Mouse (Mus musculus) left cerebral cortex, adult 11 months (tissue): ENCODE measurements at regions not wholly inside any gene's neighbourhood (a gene's known extent, or its start where the extent isn't known, plus 50 kb on each side); places are given as distances from the start of the nearest gene placed in this dataset.

Experiments
- DNase-seq: peaks from one replicate; pipeline ENCODE4 v3.0.0; 2022; ENCODE audit warnings: low spot score

DNA sequence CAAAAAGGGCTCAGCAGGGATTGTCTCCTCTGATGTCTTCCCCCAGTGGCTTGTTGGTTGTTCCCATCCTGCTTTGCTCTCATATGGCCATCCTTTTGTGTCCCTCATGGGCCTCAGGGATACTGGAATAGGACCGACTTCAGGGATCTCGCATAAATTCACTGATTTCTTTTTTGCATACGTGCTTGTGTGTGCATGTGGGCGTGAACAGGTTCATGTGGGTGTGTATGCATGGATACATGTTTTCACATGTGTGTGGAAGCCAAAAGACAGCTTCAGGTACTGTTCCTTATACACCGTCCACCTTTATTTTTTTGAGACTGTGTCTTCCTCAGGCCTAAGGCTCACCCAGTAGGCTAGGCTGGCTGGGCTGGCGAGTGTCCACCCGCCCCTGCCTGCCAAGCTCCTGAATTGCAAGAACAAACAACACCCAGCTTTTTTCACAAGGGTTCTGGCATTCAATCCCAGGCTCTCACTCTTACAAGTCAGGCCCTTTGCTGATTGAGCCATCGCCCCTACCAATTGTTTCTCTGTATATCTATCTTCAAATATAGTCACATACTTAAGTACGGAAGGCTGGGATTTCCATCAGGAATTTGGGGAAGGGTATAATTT, 127.0 kb upstream of the Hmgn3 start:
- DNase-seq, result no peak

- DNase-seq, result no peak
These were observed 119.3 kb upstream of the Hmgn3 start for GRCm38 (mm10) chr9:83265736-83266135.

- DNase-seq, result no peak
These were observed 113.0 kb upstream of the Hmgn3 start for GRCm38 (mm10) chr9:83259511-83259910.

DNA sequence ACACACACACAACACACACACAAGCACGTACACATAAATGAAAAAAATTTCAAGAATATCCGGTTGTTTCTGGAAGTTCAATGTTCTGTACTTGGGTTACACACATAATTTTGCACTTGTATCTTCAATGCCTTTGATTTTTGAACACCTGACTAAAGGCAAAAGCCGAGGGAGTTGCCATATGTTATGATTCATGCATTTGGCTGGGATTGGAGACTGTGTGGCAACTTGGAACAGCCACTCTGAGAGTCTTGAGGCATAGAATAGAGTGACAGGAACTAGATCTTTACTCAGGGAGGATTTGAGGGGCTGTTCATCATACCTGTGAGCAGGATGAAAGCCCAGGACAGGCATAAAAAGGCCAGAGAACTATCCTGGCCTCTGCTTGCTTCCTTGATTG, 112.5 kb upstream of the Hmgn3 start:
- no peak for DNase-seq

GRCm38 (mm10) chr9:83258476-83258875, 112.0 kb upstream of the Hmgn3 start:
- no peak for DNase-seq

DNA sequence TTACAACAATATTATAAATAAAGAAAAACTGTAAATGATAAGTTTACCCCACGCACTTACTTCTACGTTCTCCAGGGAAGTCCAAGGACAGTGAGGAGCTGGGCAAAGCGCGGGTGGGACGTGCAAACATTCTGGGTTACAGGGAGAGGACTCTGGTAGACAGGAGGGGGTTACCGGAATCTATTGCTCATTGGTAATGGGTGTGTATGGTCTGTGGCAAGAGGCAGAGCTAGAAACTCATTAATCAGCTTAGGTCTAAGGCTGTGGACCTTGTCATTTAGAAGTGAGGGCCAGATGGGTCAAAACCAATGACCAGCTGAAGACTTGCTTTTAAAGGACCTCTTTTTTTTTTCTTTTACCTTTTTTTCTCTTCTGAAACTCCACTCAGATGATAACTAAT, 107.9 kb upstream of the Hmgn3 start:
- DNase-seq, result no peak

DNA sequence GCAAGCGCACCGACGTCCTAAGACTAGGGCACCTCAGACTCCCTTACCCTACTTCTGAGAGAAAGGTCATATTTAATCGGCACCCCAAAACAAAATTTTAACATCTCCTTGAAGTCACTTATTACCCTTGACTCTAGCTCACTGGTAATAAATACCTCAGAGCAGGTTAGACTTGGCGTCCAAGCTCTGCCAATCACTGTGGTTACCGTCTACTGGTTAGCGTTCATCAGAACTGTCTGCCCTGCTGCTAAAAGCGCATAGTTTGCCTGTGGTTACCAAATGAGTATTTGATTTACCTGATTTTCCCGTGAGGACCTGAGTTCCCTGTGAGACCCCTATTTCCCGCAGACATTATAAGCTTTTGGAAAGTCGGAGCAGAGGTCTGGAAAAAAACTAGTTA, 107.3 kb upstream of the Hmgn3 start:
- no peak for DNase-seq

- DNase-seq, result no peak
These were observed 105.3 kb upstream of the Hmgn3 start for GRCm38 (mm10) chr9:83251793-83252192.

- no peak for DNase-seq
These were observed 103.4 kb upstream of the Hmgn3 start for GRCm38 (mm10) chr9:83249871-83250270.

DNA sequence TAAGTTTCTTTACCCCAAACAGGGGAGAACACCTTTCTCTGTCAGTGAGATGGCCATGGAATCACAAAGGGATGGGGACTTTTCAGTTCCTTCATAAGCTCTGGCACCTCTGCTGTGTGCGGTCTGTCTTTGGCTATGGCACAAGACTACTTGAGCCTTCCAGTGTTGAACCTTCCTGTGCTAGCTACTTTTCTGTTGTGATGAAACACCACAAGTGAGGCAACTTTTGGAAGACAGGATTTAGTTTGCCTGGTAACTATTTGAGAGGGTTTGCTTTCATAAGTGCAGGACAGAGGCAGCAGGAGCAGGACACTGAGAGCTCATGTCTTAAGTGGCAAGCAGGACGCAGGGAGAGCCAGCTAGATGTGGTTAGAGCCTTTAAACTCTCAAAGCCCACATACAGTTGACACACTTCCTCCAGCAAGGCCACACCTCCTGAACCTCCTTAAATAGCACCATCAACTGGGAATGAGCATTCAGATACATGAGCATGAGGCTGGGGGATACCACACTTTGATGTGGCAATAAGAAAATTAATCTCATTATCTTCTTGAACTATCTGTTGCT, 101.8 kb upstream of the Hmgn3 start:
- DNase-seq, result no peak

- DNase-seq, result no peak
These were observed 100.7 kb upstream of the Hmgn3 start for GRCm38 (mm10) chr9:83247066-83247668.

DNA sequence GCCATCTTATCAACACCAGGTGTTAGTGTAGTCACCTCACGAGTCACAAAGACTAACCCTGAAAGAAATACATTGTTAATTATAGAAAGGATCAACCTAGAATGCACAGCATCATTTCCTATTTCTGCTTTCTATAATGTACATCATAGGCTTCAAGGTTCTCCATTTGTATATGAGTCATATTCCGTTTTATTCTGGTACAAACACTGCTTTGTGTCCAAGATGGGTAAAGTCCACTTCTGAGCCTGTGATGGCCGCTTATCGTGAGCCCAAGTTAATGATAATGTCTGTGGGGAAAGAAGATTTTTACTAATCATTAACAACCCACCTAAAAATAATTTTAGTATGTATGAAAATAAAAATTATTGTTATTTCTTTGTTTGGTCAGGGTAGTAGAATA, 94.6 kb upstream of the Hmgn3 start:
- DNase-seq, result no peak

GRCm38 (mm10) chr9:83239097-83239496, 92.6 kb upstream of the Hmgn3 start:
- DNase-seq, result no peak

GRCm38 (mm10) chr9:83221866-83222265, 75.4 kb upstream of the Hmgn3 start:
- DNase-seq, result no peak

- DNase-seq, result no peak
These were observed 56.1 kb upstream of the Hmgn3 start for GRCm38 (mm10) chr9:83202583-83202982.

DNA sequence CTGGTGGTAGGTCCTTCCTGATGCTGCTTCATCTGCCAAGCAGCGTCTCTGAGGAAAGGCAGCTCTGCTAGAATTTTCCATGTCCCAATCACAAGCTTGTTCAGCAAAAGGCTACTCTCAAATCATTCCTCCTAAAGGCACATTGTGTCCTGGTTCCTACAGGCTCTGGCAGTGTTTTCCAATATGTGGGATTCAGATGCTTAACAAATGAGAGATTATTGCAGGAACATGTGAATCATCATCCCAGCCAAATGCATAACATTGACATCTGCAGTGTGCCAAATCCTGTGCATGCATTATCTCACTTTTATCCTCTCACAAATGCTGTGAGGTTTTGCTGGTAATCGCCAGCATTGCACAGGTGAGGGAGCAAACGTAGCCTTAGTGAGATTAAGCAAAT, 53.3 kb upstream of the Hmgn3 start:
- DNase-seq, result peak; percentile 26

DNA sequence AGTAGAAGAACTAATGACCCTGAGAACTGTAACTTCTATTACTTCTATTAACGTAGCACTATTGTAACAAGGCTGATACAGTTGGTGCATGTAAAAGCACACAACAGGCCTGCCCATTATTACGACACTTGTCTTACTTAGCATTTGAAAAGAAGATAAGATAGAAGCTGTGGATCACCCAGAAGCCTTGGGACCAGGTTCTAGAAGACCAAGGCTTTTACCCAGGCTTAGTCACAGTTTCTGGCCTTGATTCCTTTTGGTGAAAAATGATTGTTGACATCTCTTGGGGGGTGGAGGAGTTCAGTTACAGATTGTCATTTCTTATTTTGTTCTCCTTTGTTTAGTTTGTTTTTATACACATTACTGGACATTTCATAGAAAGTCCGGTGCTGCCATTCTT, 52.7 kb upstream of the Hmgn3 start:
- no peak for DNase-seq

DNA sequence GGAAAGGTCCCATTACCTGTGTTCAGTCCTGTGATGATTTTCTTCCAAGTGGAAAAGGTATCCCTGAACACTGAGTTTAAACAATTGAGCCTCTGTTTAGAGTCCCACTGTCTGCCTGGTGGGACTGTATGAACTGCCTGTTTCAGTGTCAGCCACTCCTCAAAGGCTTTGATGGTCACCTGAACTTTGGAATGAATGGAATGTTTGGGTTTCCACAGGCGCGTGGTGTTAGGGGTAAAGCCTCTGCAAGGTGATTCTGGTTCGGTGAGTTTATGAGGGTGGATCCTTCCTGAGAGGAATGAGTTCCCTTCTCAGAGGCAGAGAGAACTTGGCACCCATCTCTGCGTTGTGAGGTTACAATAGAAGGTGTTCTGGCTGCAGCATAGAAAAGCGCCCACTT, 50.5 kb upstream of the Hmgn3 start:
- no peak for DNase-seq
